Mouse (Mus musculus) MEL (cell line): ENCODE results near the gene Zfp644. TPM values are rescaled to one million over a fixed set of nuclear protein-coding genes. Genes with fewer than 3 reads are reported as not detected.

Source experiments
- DNase-seq: peaks from one replicate; pipeline ENCODE4 v3.0.0; 2011; ENCODE audit warnings: low read depth, low spot score
- H3K27ac ChIP-seq: 2 replicates; pipeline ENCODE4 v1.5.1; 2012; ENCODE audit warnings: low read depth, mild to moderate bottlenecking, control low read depth, low read length, moderate library complexity; ENCODE audit not compliant: control insufficient read depth
- H3K27me3 ChIP-seq, 2 experiments: fragments of 150-350 bp in 1 of 2; sonication (generic) in 1 of 2; 2 replicates each; pipeline ENCODE4 v1.6.1; 2012; ENCODE audit warnings: low read length in 2 of 2, mild to moderate bottlenecking in 2 of 2, improper control_type of control experiment in 1 of 2, moderate library complexity in 1 of 2; ENCODE audit not compliant: insufficient read depth in 2 of 2, control insufficient read depth in 1 of 2
- H3K36me3 ChIP-seq, 2 experiments: 2 replicates each; pipeline ENCODE4 v1.6.1; 2012 to 2014; ENCODE audit warnings: low read length in 2 of 2, improper control_type of control experiment in 1 of 2, inconsistent platforms in 1 of 2, mild to moderate bottlenecking in 1 of 2; ENCODE audit not compliant: insufficient read depth in 2 of 2, control insufficient read depth in 1 of 2
- H3K4me1 ChIP-seq, 2 experiments: fragments of 150-350 bp in 1 of 2; sonication (generic) in 1 of 2; 2 replicates each; pipeline ENCODE4 v1.6.1; 2012; ENCODE audit warnings: low read length in 2 of 2, improper control_type of control experiment in 1 of 2, mild to moderate bottlenecking in 1 of 2; ENCODE audit not compliant: insufficient read depth in 2 of 2, control insufficient read depth in 1 of 2
- H3K4me3 ChIP-seq, 2 experiments: fragments of 150-350 bp in 1 of 2; sonication (generic) in 1 of 2; 2 replicates each; pipeline ENCODE4 v1.5.1; 2012; ENCODE audit warnings: low read depth in 2 of 2, low read length in 2 of 2, mild to moderate bottlenecking in 2 of 2, moderate library complexity in 2 of 2, control low read depth in 1 of 2, improper control_type of control experiment in 1 of 2; ENCODE audit not compliant: control insufficient read depth in 1 of 2, insufficient read depth in 1 of 2
- H3K79me2 ChIP-seq: 2 replicates; pipeline ENCODE4 v1.6.1; 2012; ENCODE audit warnings: mild to moderate bottlenecking, low read length, moderate library complexity; ENCODE audit not compliant: control insufficient read depth, poor library complexity, insufficient read depth
- H3K9ac ChIP-seq: 2 replicates; pipeline ENCODE4 v1.6.1; 2012; ENCODE audit warnings: low read depth, mild to moderate bottlenecking, control low read depth, low read length, moderate library complexity; ENCODE audit not compliant: control insufficient read depth, poor library complexity, severe bottlenecking
- H3K9me3 ChIP-seq: fragments of 150-350 bp; sonication (generic); replicated peaks from 2 replicates; pipeline ENCODE4 v1.6.1; 2012; ENCODE audit warnings: mild to moderate bottlenecking, low read length, improper control_type of control experiment, moderate library complexity; ENCODE audit not compliant: insufficient read depth
- CHD2 ChIP-seq: IDR thresholded peaks from 2 replicates; pipeline ENCODE4 v1.6.1; 2011; ENCODE audit warnings: low read length, improper control_type of control experiment
- E2F4 ChIP-seq: IDR thresholded peaks from 2 replicates; pipeline ENCODE4 v1.6.1; 2011; ENCODE audit warnings: low read depth, low read length, improper control_type of control experiment, borderline replicate concordance
- ELF1 ChIP-seq: IDR thresholded peaks from 2 replicates; pipeline ENCODE4 v1.6.1; 2014; ENCODE audit warnings: low read depth, mild to moderate bottlenecking, inconsistent platforms, low read length, improper control_type of control experiment, moderate library complexity
- EP300 ChIP-seq, 2 experiments: IDR thresholded peaks; 2 replicates each; pipeline ENCODE4 v1.6.1; 2011; ENCODE audit warnings: improper control_type of control experiment in 2 of 2, low read length in 2 of 2, low read depth in 1 of 2, mild to moderate bottlenecking in 1 of 2
- ETS1 ChIP-seq: IDR thresholded peaks from 2 replicates; pipeline ENCODE4 v1.6.1; 2012; ENCODE audit warnings: low read depth, mild to moderate bottlenecking, inconsistent platforms, low read length, improper control_type of control experiment, moderate library complexity
- GATA1 ChIP-seq: IDR thresholded peaks from 2 replicates; pipeline ENCODE4 v1.6.1; 2011; ENCODE audit warnings: low read depth, low read length, improper control_type of control experiment
- JUND ChIP-seq: IDR thresholded peaks from 2 replicates; pipeline ENCODE4 v1.6.1; 2011; ENCODE audit warnings: low read depth, mild to moderate bottlenecking, improper control_type of control experiment, low read length
- MAFK ChIP-seq: IDR thresholded peaks from 2 replicates; pipeline ENCODE4 v1.6.1; 2011; ENCODE audit warnings: low read depth, mild to moderate bottlenecking, low read length, improper control_type of control experiment, borderline replicate concordance
- MAX ChIP-seq: IDR thresholded peaks from 2 replicates; pipeline ENCODE4 v1.6.1; 2011; ENCODE audit warnings: low read length, improper control_type of control experiment
- MEF2A ChIP-seq: IDR thresholded peaks from 2 replicates; pipeline ENCODE4 v1.6.1; 2014; ENCODE audit warnings: low read depth, mild to moderate bottlenecking, inconsistent platforms, low read length, improper control_type of control experiment; ENCODE audit not compliant: poor library complexity, insufficient replicate concordance, severe bottlenecking; ENCODE audit errors: extremely low read depth
- NRF1 ChIP-seq: IDR thresholded peaks from 2 replicates; pipeline ENCODE4 v1.6.1; 2014; ENCODE audit warnings: low read depth, mild to moderate bottlenecking, inconsistent platforms, low read length, improper control_type of control experiment, moderate library complexity; ENCODE audit not compliant: poor library complexity, insufficient read depth, severe bottlenecking
- POLR2A ChIP-seq, 2 experiments: IDR thresholded peaks; 2 replicates each; pipeline ENCODE4 v1.6.1; 2011 to 2012; ENCODE audit warnings: low read length in 2 of 2, mild to moderate bottlenecking in 2 of 2, control low read depth in 1 of 2, improper control_type of control experiment in 1 of 2, low read depth in 1 of 2, moderate library complexity in 1 of 2; ENCODE audit not compliant: control insufficient read depth in 1 of 2, insufficient read depth in 1 of 2, poor library complexity in 1 of 2
- POLR2AphosphoS2 ChIP-seq: IDR thresholded peaks from 2 replicates; pipeline ENCODE4 v1.6.1; 2011; ENCODE audit warnings: low read length, improper control_type of control experiment
- POLR2AphosphoS5 ChIP-seq: IDR thresholded peaks from 2 replicates; pipeline ENCODE4 v1.6.1; 2012; ENCODE audit warnings: low read depth, borderline replicate concordance, mild to moderate bottlenecking, inconsistent platforms, low read length, moderate library complexity, mixed read lengths
- RCOR1 ChIP-seq: IDR thresholded peaks from 2 replicates; pipeline ENCODE4 v1.6.1; 2012; ENCODE audit warnings: low read depth, mild to moderate bottlenecking, inconsistent platforms, low read length, improper control_type of control experiment
- SMC3 ChIP-seq: IDR thresholded peaks from 2 replicates; pipeline ENCODE4 v1.6.1; 2011; ENCODE audit warnings: low read depth, low read length, improper control_type of control experiment
- TAL1 ChIP-seq: IDR thresholded peaks from 2 replicates; pipeline ENCODE4 v1.6.1; 2012; ENCODE audit warnings: mild to moderate bottlenecking, inconsistent platforms, low read length, moderate library complexity, mixed read lengths
- TCF12 ChIP-seq: IDR thresholded peaks from 2 replicates; pipeline ENCODE4 v1.6.1; 2014; ENCODE audit warnings: low read depth, mild to moderate bottlenecking, inconsistent platforms, low read length, improper control_type of control experiment, moderate library complexity
- UBTF ChIP-seq: IDR thresholded peaks from 2 replicates; pipeline ENCODE4 v1.6.1; 2012; ENCODE audit warnings: low read depth, mild to moderate bottlenecking, inconsistent platforms, low read length, improper control_type of control experiment, moderate library complexity, borderline replicate concordance; ENCODE audit not compliant: insufficient read depth
- USF2 ChIP-seq, 2 experiments: IDR thresholded peaks; 2 replicates each; pipeline ENCODE4 v1.6.1; 2011 to 2012; ENCODE audit warnings: improper control_type of control experiment in 2 of 2, low read length in 2 of 2, borderline replicate concordance in 1 of 2, inconsistent platforms in 1 of 2, low read depth in 1 of 2, mild to moderate bottlenecking in 1 of 2; ENCODE audit not compliant: insufficient read depth in 1 of 2
- ZC3H11A ChIP-seq: IDR thresholded peaks from 2 replicates; pipeline ENCODE4 v1.6.1; 2012; ENCODE audit warnings: low read depth, mild to moderate bottlenecking, inconsistent platforms, low read length, improper control_type of control experiment
- ZKSCAN1 ChIP-seq: IDR thresholded peaks from 2 replicates; pipeline ENCODE4 v1.6.1; 2012; ENCODE audit warnings: low read depth, mild to moderate bottlenecking, inconsistent platforms, low read length, improper control_type of control experiment, moderate library complexity
- polyA plus RNA-seq, 2 experiments: library from polyadenylated mRNA; stranded (reverse) in 1 of 2; unstranded in 1 of 2; fragments of >175 nt in 1 of 2; fragments of >200 nt in 1 of 2; gene quantifications; 2 replicates each; pipeline versions ENCODE4 v1.2.1 to v1.2.4; 2012; ENCODE audit warnings: low replicate concordance in 2 of 2, low read depth in 1 of 2; ENCODE audit not compliant: insufficient read length in 2 of 2, insufficient read depth in 1 of 2, missing spikeins in 1 of 2
- total RNA-seq: library from RNA; depleted of rRNA; stranded (reverse); fragments of 300-350 nt; gene quantifications from 2 replicates; pipeline ENCODE4 v1.2.3, GENCODE M21; 2012

Gene Zfp644
- total and polyA plus RNA-seq, 3 experiments = 23.4 to 72.3 (median 34.4) TPM

DNA sequence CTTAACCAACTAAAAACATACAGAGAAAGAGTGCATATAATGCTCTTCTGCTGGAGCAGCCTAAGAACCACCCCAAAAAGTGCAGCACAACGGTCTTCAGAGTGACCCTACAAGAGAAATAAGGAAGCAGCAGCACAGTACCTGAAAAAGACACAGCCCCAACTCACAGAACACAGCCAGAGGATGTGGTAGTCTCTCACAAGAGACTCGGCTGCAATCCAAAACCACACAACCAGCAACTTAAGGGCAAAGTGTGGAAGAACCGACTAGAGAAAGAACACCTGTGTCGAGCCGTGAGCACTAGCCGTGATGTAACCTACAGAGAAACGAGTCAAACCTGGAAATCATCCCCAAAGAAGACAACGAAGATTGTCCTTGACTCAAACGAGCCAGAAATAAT, 20.3 kb downstream of the Zfp644 start (continued):
- TF ChIP-seq ZC3H11A (no peak), TAL1 (no peak), USF2 (IDR thresholded peaks at IDR 0.05; ENCODE audit: borderline replicate concordance in 1 of 2, insufficient read depth in 1 of 2, low read depth in 1 of 2, low read length in 2 of 2) (no peak), EP300 (IDR thresholded peaks at IDR 0.05; ENCODE audit: low read depth in 1 of 2, low read length in 2 of 2) (no peak), UBTF (no peak)

DNA sequence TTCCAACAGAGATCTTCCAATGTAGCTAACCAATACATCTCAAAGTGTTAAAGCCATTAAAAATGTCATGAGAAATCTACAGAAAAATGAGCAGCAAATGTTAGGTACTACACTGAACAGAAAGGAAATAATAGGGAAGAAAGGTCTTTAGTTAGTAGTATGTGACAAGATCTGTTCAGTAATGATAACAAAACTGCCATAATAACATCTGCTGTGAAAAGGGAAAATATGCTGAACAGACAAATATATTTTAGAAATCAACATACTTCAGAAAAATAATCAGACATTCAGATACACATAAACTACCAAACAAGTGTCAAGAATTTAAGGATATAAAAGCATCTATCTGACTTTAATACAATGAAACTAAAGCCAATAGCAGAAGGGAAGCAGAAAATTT, 24.5 kb downstream of the Zfp644 start:
- Histone ChIP-seq H3K9ac (no peak overlapping the region), H3K9me3 (no peaks in the 10 kb centered on the region), H3K4me3 (no peak overlapping the region), H3K27ac (no peak overlapping the region), H3K79me2 (peaks cover 30% of the 10 kb centered on the region), H3K4me1 (peaks cover 4 to 18% of the 10 kb centered on the region in 2 experiments; a peak in 3 of 4 replicates), H3K27me3 (no peaks in the 10 kb centered on the region), H3K36me3 (peaks cover 11 to 27% of the 10 kb centered on the region in 2 experiments)
- no peak for DNase-seq
- TF ChIP-seq GATA1 (peak; percentile 32; the same call in 1 of the 2 replicates), SMC3 (no peak), ETS1 (peak; percentile 61), TCF12 (peak; percentile 67; the same call in 1 of the 2 replicates), EP300 (IDR thresholded peaks at IDR 0.05; ENCODE audit: low read depth in 1 of 2, low read length in 2 of 2) (peak in 1 of 2 experiments; percentile 56; a peak in 1 of 4 replicates), ELF1 (no peak), MAFK (peak; percentile 92), ZC3H11A (0 out of 2 replicates have a peak, but pooled peaks have one; percentile 9)

DNA sequence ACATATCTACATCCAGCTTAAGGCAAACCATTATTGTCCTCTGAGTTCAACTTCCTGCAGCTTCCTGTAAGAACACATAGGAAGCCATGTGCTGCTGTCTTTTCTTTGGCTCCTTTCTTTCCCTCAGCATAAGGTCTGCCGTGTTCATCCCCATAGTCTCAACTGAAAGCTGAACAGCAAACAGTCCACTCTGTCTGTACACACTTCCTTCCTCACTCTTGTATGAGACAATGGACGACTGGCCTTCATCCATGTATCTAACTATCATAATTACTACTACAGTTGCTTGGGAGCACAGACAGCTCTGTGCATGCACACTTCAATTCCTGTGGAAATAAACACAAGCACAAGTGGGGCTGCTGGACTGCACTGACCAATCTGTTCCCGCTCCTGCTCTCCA, 25.2 kb downstream of the Zfp644 start:
- Histone ChIP-seq H3K4me1 (peaks cover 4 to 17% of the 10 kb centered on the region in 2 experiments; a peak in 3 of 4 replicates), H3K27me3 (no peaks in the 10 kb centered on the region), H3K27ac (no peak overlapping the region), H3K9me3 (no peaks in the 10 kb centered on the region), H3K36me3 (peaks cover 11 to 26% of the 10 kb centered on the region in 2 experiments), H3K4me3 (no peak overlapping the region), H3K9ac (no peak overlapping the region), H3K79me2 (peaks cover 31% of the 10 kb centered on the region)
- no peak for TF ChIP-seq USF2 (IDR thresholded peaks at IDR 0.05; ENCODE audit: borderline replicate concordance in 1 of 2, insufficient read depth in 1 of 2, low read depth in 1 of 2, low read length in 2 of 2)
- TF ChIP-seq ETS1 = no peak
- no peak for TF ChIP-seq JUND
- TF ChIP-seq EP300 (IDR thresholded peaks at IDR 0.05; ENCODE audit: low read depth in 1 of 2, low read length in 2 of 2) = no peak
- TF ChIP-seq RCOR1 = no peak
- no peak for TF ChIP-seq ZKSCAN1
- no peak for TF ChIP-seq CHD2
- no peak for TF ChIP-seq POLR2A (IDR thresholded peaks at IDR 0.05; ENCODE audit: control insufficient read depth in 1 of 2, insufficient read depth in 1 of 2, low read depth in 1 of 2, low read length in 2 of 2, poor library complexity in 1 of 2)
- TF ChIP-seq E2F4 = no peak
- TF ChIP-seq POLR2AphosphoS5 = no peak
- TF ChIP-seq NRF1 = no peak
- TF ChIP-seq MAX = no peak
- TF ChIP-seq MEF2A = no peak
- no peak for TF ChIP-seq GATA1
- no peak for TF ChIP-seq POLR2AphosphoS2
- DNase-seq = no peak
